Mouse (Mus musculus): ENCODE results near the gene Mief1. TPM values are rescaled to one million over a fixed set of nuclear protein-coding genes. Genes with fewer than 3 reads are reported as not detected.

Gene Mief1
- polyA plus RNA-seq, 1 experiment from 2014 or later, result 47.3 TPM

GRCm38 (mm10) chr15:80286851-80287415 is 53.1 kb downstream of the Mief1 start, which contains the start of gene Cacna1i:
Gene Cacna1i (plus strand): TSS chr15:80287238.
- H3K4me2 ChIP-seq (ENCODE audit: low read depth), result peak within 1 kb of the TSS; percentile 93
- ATAC-seq (ENCODE audit: insufficient read depth, low FRiP score, low TSS enrichment) (no peak), DNase-seq (ENCODE audit: low spot score) (peak; percentile 59)
- 1% methylated on average over 45 of the region's 50 CpGs for WGBS
- peak within 1 kb of the TSS; percentile 47 for H3K4me3 ChIP-seq (ENCODE audit: low read depth, low read length)
- no peak within 1 kb of the TSS for H3K27ac ChIP-seq (ENCODE audit: low read depth, low read length)
- H3K4me1 ChIP-seq (ENCODE audit: control insufficient read depth, insufficient read depth, low read length), result peaks cover 6% of the 10 kb centered on the region; the same call in 1 of the 2 replicates
- no peaks in the 10 kb centered on the region for H3K36me3 ChIP-seq (ENCODE audit: control insufficient read depth, insufficient read depth, low read length)
- H3K9ac ChIP-seq (ENCODE audit: low read length), result peak within 1 kb of the TSS; percentile 35; the same call in 1 of the 2 replicates
- no peaks in the 10 kb centered on the region for H3K9me3 ChIP-seq (ENCODE audit: control insufficient read depth, low read length)
- peaks cover 52% of the 10 kb centered on the region for H3K27me3 ChIP-seq (ENCODE audit: control insufficient read depth, insufficient read depth, low read length)

- Histone ChIP-seq H3K9me3 (ENCODE audit: control insufficient read depth, low read length) (no peaks in the 10 kb centered on the region), H3K9ac (ENCODE audit: low read length) (no peak overlapping the region), H3K4me1 (ENCODE audit: control insufficient read depth, insufficient read depth, low read length) (peaks cover 6% of the 10 kb centered on the region; the same call in 1 of the 2 replicates), H3K4me3 (ENCODE audit: low read depth, low read length) (peak overlapping the region; percentile 47), H3K4me2 (ENCODE audit: low read depth) (peak overlapping the region; percentile 93), H3K27me3 (ENCODE audit: control insufficient read depth, insufficient read depth, low read length) (peaks cover 52% of the 10 kb centered on the region), H3K36me3 (ENCODE audit: control insufficient read depth, insufficient read depth, low read length) (no peaks in the 10 kb centered on the region), H3K27ac (ENCODE audit: low read depth, low read length) (no peak overlapping the region)
- ATAC-seq (ENCODE audit: insufficient read depth, low FRiP score, low TSS enrichment) (no peak), DNase-seq (ENCODE audit: low spot score) (no peak)
- WGBS, result 1% methylated on average over 23 of the region's 23 CpGs
Observed at GRCm38 (mm10) chr15:80288036-80288435, 54.2 kb downstream of the Mief1 start.

- Histone ChIP-seq H3K9me3 (ENCODE audit: control insufficient read depth, low read length) (no peaks in the 10 kb centered on the region), H3K4me2 (ENCODE audit: low read depth) (no peak overlapping the region), H3K27me3 (ENCODE audit: control insufficient read depth, insufficient read depth, low read length) (peaks cover 52% of the 10 kb centered on the region), H3K36me3 (ENCODE audit: control insufficient read depth, insufficient read depth, low read length) (no peaks in the 10 kb centered on the region), H3K27ac (ENCODE audit: low read depth, low read length) (no peak overlapping the region), H3K4me1 (ENCODE audit: control insufficient read depth, insufficient read depth, low read length) (peaks cover 6% of the 10 kb centered on the region; the same call in 1 of the 2 replicates), H3K4me3 (ENCODE audit: low read depth, low read length) (no peak overlapping the region), H3K9ac (ENCODE audit: low read length) (no peak overlapping the region)
- 6% methylated on average over 10 of the region's 10 CpGs for WGBS
- ATAC-seq (ENCODE audit: insufficient read depth, low FRiP score, low TSS enrichment) (no peak), DNase-seq (ENCODE audit: low spot score) (peak; percentile 75)
Observed at GRCm38 (mm10) chr15:80289436-80289835, 55.6 kb downstream of the Mief1 start.

GRCm38 (mm10) chr15:80297146-80297545 is 63.3 kb downstream of the Mief1 start:
- Histone ChIP-seq H3K27me3 (ENCODE audit: control insufficient read depth, insufficient read depth, low read length) (no peaks in the 10 kb centered on the region), H3K4me2 (ENCODE audit: low read depth) (no peak overlapping the region), H3K9me3 (ENCODE audit: control insufficient read depth, low read length) (no peaks in the 10 kb centered on the region), H3K4me3 (ENCODE audit: low read depth, low read length) (no peak overlapping the region), H3K9ac (ENCODE audit: low read length) (no peak overlapping the region), H3K36me3 (ENCODE audit: control insufficient read depth, insufficient read depth, low read length) (no peaks in the 10 kb centered on the region), H3K4me1 (ENCODE audit: control insufficient read depth, insufficient read depth, low read length) (no peaks in the 10 kb centered on the region), H3K27ac (ENCODE audit: low read depth, low read length) (no peak overlapping the region)
- DNase-seq (ENCODE audit: low spot score), result no peak
- ATAC-seq (ENCODE audit: insufficient read depth, low FRiP score, low TSS enrichment), result no peak
- 100% methylated on average over 1 of the region's 1 CpGs for WGBS

Other genes with a start within 250 kb of the Mief1 start
- 2.2 and 3.8 TPM in 2 replicates for gene Pdgfb, start 219.0 kb upstream of the Mief1 start, polyA plus RNA-seq (2014; fragmentation: Nextera tagmentation; extraction: Ambion mirVana)
- 8.7 TPM in 2 replicates for gene Syngr1, start 142.7 kb upstream of the Mief1 start, polyA plus RNA-seq (2014; fragmentation: Nextera tagmentation; extraction: Ambion mirVana)
- 1,003 and 1,056 TPM in 2 replicates for gene Rpl3, start 142.2 kb upstream of the Mief1 start, polyA plus RNA-seq (2014; fragmentation: Nextera tagmentation; extraction: Ambion mirVana)
- 35.7 and 36.0 TPM in 2 replicates for gene Tab1, start 100.9 kb upstream of the Mief1 start, polyA plus RNA-seq (2014; fragmentation: Nextera tagmentation; extraction: Ambion mirVana)
- gene Mgat3, start 60.3 kb upstream of the Mief1 start, polyA plus RNA-seq (2014; fragmentation: Nextera tagmentation; extraction: Ambion mirVana), result 11.6 and 12.3 TPM in 2 replicates
- gene AC140267.1, start 1.8 kb downstream of the Mief1 start, polyA plus RNA-seq (2014; fragmentation: Nextera tagmentation; extraction: Ambion mirVana), result not detected in 2 replicates
- gene Atf4, start 21.2 kb downstream of the Mief1 start, polyA plus RNA-seq (2014; fragmentation: Nextera tagmentation; extraction: Ambion mirVana), result 127 and 134 TPM in 2 replicates
- 70.3 and 76.9 TPM in 2 replicates for gene Rps19bp1, start 30.3 kb downstream of the Mief1 start, polyA plus RNA-seq (2014; fragmentation: Nextera tagmentation; extraction: Ambion mirVana)
- 0.05 and 0.09 TPM in 2 replicates for gene Cacna1i, start 53.2 kb downstream of the Mief1 start, polyA plus RNA-seq (2014; fragmentation: Nextera tagmentation; extraction: Ambion mirVana)

Measured in neural tube, embryonic 11.5 days (tissue).